Mouse (Mus musculus) cerebellum, postnatal 14 days (tissue): ENCODE measurements at regions not wholly inside any gene's neighbourhood (a gene's known extent, or its start where the extent isn't known, plus 50 kb on each side); places are given as distances from the start of the nearest gene placed in this dataset.

Experiments
- DNase-seq, 2 experiments: peaks; one replicate each; pipeline ENCODE4 v3.0.0; 2021; ENCODE audit warnings: mixed read lengths in 2 of 2

DNA sequence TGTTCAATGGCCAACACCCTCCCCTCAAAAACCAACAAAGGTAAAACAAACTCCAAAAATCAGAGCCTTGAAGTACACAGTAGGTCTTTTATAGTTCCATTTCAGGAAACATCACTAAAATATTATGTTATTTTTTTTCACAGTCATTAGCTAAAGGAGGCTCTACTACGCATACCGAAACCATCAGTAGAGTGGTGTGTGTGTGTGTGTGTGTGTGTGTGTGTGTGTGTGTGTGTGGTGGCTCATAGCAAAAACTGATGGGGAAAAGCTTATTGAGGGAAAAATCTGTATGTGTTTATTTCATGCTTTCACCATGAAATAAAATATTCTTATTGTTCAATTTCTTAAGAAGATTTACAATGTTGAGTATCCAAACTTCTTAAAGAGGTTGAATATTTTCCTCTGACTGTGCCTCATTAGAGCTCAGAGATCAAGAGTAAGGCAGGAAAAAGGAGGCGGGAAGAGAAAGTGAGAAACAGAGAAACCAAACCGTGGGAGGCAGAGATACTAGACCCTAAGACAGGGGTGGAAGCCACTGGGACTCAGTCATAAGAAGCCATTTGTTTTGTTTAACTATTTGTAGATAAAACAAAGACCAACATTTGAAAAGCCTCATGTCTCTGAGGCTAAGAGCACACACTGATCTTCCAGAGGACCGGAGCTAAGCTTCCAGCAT lies 159.6 kb downstream of the Icos start:
- DNase-seq: no peak

GRCm38 (mm10) chr1:61137954-61138353 lies 160.2 kb downstream of the Icos start:
- DNase-seq: no peak

DNA sequence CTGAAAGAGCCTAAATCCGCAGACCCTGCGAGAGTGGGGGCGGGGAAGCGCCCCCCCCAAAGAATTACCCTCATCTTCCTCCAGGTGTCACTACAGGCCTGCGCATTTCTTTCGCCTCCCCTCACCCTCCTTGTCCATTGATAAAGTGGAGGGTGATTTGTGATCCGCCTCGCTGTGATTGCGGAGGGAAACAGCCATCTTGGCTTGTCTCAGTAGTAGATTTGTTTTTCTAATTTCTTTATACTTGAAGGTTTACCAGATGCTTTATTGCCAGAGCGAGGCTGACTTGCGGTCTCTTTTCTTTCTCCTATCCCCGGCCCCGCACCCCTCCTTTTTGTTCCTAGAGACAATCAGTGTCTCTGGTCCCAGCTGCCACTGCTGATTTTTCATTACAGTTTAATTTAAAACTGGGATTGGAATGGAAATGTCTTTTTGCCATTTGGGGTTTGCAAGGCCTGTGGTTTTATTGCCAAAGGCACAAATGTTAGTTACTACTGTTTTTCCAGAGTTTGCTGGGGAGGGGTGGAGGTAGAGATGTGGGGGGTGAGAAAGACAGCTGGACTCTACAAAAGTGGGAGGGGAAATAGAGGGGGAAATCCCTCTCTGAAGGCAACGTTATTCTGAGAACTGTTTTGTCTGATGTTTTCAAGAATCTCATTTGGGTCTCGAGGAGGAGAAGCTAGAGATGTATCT lies 161.7 kb downstream of the Icos start:
- peak; percentile 75 to 77 for DNase-seq

DNA sequence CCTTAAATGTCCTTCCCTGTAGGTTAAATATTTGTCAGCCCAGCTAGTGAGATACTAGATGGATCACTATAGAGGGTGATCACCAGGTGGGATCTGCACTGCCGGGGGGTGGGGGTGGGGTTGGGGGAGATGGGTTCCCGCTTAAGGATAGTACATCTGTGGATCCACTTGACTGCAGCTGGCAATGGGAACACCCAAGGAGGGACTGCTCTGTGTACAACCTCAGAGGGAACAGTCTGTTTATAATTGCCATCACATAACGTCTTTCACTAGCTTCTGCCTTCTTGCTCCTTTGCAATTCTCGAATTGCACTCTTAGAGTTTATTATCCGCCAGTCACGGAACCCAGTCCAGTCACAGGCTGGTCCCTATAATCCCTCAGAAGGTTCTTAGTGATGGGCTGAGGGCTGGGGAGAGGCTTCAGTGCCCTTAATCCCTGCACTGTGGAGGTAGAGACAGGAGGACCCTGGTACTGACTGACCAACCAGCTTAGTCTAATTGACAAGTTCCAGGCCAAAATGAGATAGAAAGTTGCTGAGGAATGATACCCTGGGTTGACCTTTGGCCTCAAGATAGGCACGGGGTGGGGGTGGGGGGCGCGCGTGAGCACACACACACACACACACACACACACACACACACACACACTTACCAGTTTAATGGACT lies 162.4 kb downstream of the Icos start:
- DNase-seq: no peak

DNA sequence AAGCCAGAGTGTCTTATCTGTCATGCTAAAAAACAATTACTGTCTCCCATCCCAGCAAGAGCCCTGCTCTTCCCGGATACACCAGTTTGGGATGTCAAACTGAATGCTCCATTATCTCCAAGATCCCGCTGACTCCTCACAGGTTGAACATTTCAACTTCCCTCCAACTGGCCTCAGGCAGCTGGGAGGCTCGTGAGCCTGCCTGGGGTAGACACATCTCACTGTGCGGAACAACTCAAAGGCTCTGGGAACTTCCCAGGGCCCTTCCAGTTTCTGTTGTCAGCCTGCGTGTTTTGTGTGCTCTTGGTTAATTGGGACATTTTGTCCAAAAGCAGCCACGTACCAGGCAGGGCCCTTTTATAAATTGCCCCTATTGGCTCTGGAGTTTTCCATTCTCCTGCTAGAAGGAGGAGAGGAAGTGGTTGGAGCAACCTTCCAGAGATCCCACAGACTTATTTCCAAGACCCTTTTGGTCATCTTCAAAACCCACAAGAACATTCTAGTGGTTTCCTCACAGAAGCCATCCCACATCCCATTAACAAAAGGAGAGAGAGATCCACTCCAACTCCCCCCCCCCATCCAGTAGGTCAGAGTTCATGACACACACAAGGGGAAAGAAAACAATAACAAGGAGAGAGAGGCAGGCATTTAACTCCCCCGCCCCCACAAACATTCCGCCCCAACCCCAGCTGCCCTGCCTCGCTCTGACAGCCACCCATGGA lies 163.3 kb downstream of the Icos start:
- DNase-seq: no peak

- DNase-seq: no peak
Observed at GRCm38 (mm10) chr1:61141592-61141930, 163.8 kb downstream of the Icos start.

- no peak for DNase-seq
Observed at GRCm38 (mm10) chr1:61141952-61142351, 164.2 kb downstream of the Icos start.

DNA sequence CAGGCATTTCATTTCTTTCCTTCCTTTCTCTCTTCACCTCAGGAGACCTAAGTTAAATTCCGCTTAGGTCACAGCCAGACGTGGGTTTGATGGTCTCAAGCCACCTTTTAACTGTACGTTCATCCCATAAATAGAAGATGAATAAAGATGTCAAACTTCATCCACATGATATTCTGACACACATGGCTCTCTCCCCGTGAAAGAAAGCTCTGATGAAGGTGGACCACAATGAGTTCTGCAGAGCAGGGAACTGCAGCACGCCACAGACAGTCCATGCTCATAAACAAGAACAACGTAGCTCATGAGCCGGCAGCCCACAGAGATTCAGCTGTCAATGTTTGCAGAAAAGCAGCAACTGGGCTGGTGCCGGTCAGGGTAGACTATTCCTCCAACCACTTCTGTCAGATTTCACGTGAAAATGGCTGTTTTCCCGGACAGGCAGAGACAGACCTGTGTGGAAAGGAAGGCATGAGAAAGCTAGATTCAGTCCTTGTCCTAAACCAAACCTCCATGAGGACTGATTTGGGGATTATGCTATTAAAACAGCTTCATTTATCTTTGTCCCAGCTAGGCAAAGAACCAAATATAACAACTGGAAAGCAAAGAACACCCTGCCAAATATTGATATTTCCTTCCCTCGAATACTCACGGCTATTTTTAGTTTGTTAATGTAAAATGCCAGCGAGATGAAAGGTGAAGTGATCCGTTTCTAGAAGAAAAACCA lies 165.5 kb downstream of the Icos start:
- DNase-seq: peak; percentile 26 to 32

DNA sequence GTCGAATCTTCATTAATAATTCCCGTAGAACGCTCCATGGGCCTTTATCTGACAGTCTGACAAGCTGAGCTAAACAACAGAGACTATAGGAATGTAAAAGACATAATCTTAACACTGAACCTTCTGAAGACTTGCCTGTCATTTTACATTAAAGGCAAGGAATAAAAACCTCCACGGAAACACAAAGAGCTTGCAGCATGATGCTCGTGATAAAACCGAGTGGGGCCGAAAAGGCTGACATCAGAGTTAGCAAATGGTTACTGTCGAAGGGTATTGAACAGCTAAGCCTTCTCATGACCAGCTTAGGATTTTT lies 166.0 kb downstream of the Icos start:
- no peak for DNase-seq

GRCm38 (mm10) chr1:61145013-61145412 lies 167.3 kb downstream of the Icos start:
- peak in 1 of 2 experiments; percentile 35 for DNase-seq

DNA sequence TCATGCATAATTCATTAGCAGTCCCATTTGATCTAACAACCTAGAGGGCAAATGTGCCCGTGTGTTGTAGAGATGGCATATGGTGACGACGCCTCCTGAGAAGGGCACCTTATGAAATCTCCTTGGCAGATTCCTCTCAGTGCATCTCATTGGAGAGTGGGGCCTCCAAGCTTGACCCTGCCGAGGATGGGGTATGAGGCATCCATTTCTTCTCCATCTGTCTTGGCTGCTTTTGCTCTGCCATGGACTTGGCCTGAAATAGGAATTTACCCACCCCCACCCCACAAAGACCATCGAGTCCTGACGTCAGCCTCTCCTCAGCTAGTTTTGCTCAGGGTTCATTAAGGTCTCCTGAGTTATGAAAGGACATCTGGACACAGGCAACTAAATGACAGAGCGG lies 167.8 kb downstream of the Icos start:
- DNase-seq: peak; percentile 37 to 57

DNA sequence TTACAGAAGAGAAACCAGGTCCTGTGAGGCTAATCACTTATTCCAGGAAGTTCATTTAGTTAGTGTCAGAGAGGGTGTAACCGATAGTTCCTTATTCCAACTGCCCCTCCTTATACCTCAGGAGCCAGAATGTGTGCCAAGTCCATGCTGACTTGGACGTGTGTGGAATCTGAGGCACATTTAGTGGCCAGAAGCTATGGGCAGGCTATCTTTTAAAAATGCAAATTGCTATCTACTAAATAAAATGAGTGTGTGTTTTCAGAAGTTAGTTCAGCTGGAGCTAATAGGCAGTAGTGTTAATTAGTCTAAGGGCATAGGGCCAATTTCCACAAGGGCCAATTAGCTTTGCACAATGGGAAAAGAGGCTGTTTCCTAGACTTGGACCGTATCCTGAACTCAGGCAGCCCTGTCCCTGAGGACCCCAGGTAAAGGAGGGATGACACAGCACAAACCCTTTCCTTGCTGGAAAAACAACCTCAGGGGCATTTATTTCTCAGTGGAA lies 168.5 kb downstream of the Icos start:
- peak; percentile 59 to 66 for DNase-seq

DNA sequence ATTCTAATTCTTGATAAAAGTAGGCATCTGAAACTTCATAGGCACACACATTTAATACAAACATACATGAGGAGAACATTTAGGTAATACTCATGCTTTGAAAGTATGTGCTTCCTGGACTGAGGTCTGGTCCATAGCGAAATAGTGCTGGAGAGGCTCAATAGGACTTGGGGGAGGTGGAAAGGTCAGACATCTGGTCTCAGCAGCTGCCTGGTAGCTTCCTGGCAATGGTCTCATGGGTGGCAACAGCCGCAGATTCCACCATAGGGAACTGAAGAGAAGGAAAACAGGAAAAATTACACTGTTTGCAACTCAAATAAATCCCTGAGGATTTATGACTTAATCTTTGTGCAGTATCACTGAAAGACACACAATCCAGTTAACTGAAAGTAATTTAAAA lies 174.0 kb downstream of the Icos start:
- no peak for DNase-seq

DNA sequence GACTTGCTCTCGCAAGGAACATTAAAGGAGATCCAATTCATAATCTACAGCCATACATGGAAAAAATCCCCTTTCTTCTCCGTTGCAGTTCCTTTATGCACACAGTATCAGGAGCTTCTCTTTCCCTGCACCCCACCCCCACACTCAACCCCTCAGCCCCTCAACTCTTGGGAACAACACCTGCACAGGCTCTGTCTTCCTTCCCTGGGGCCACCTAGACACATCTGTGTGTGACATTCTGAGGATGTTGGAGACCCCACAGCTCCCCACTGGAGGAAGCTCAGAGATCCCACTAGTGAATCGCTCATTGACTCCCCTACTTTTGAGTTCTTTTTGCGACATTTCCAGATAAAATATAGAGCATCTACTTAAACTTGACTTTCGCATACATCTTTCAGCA lies 174.4 kb downstream of the Icos start:
- DNase-seq: no peak

- DNase-seq: no peak
Observed at GRCm38 (mm10) chr1:61154216-61154615, 176.5 kb downstream of the Icos start.

DNA sequence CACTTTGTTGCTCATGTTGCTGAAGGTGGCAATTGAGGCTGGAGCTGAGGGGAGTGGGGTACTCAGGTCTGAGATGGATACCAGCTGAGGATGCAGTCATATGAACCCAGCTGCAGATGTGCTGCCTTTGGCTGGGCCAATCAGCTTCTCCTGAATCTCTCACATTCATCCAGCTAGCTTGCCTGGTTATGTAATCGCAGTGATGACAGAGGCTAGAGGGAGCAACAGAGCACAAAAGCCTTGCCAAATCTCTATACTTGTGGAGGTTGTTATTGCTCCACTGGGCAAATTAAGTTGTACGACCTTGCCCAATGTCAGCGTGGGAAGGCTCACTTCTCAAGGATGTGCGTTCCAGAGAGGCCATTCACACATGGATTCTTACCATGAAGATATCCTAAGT lies 179.5 kb downstream of the Icos start:
- DNase-seq: no peak

- DNase-seq: no peak
Observed at GRCm38 (mm10) chr1:61160505-61160904, 182.8 kb downstream of the Icos start.

GRCm38 (mm10) chr1:61164271-61164670 lies 186.5 kb downstream of the Icos start:
- peak; percentile 78 to 82 for DNase-seq

DNA sequence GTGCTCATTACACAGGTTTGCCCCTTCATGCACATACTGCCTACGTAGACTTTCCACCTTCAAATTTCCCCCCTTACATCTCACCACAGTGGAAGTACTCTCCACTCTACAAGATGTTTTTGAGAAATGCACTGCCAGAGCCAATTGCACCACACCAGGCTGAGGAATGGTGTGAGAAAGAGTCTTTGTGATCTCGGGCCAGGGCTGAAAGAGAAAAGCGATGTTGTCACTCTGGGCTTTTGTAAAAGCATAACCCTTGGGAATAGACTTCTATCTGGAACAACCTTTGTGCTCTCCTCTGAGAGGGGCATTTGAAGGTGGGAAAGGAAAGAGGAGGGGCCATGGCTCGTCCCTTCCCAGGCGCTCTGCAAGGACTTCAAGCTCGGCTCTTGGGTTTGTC lies 194.2 kb downstream of the Icos start:
- no peak for DNase-seq

GRCm38 (mm10) chr1:61172946-61173345 lies 195.2 kb downstream of the Icos start:
- DNase-seq: no peak

DNA sequence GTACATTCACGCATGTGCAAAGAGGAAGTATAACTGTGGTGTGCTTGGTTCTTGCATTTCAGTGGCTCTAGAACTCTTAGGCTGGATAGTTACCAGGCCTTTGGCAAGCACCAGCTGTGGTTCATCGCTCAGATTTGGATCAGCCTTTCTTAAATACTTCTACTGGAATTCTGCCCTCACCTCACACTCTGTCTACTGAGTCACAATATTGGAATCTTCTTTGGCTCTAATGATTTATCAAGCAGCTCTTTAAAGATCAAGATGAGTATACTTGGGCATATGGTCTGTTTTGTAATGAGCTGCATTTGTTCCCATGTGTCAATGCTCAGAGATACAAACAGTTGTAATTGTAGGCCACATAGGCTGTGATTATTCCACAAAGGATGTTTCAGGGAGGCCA lies 197.5 kb downstream of the Icos start:
- no peak for DNase-seq

DNA sequence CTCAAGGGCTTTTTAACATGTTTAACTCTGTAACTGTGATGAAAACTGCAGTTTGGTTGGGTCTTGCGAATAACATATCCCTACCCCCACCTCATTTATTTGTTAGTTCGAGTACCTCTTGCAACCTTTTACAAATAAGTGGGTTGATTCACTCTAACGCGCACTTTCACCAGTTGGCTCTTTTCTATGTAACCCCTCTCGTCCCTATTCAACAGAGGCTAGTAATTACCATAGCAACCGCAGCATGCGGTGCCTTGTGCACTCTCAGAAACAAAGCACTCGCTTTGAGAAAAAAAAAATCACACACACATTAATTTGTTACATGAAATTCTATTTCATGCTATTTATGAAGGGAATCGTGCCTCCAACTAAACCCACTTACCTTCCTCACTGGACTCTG lies 201.7 kb downstream of the Icos start:
- DNase-seq: no peak
